Mouse (Mus musculus): ENCODE results near the gene Tnk1.

DNA sequence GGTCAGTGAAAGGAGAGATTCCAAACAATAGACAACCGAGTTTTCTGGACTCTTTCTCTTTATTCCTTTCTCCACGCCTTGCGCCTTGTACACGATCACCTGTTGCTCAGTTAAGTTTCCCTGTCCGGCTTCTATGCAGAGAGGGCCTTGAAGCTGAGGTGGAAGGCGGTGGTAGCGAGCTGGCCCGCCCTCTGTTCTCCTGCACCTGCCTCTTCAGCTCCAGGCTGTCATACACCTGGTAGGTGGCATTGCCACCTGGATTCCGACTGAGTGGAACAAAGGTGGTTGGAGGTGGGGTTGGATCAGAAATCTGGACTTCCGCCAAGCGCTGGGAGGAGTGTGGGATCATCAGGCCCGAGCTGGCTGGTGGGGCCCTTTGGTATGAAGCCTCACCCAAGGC, 42.0 kb downstream of the Tnk1 start:
- no peak for TF ChIP-seq GATA1 (IDR thresholded peaks at IDR 0.05; ENCODE audit: low read depth, low read length)
- TF ChIP-seq CTCF (IDR thresholded peaks at IDR 0.05 in 2 of 3, conservative IDR thresholded peaks at IDR 0.05 in 1 of 3; ENCODE audit: control insufficient read depth in 1 of 3, insufficient read depth in 1 of 3, low read depth in 2 of 3, low read length in 3 of 3, poor library complexity in 1 of 3, severe bottlenecking in 1 of 3) = no peak
- TF ChIP-seq ZMIZ1 (IDR thresholded peaks at IDR 0.05; ENCODE audit: low read depth, low read length) = no peak
- no peak for TF ChIP-seq MAX (IDR thresholded peaks at IDR 0.05; ENCODE audit: low read length)
- no peak for TF ChIP-seq E2F4 (IDR thresholded peaks at IDR 0.05; ENCODE audit: borderline replicate concordance, low read depth, low read length)
- no peak for TF ChIP-seq MYC (IDR thresholded peaks at IDR 0.05; ENCODE audit: low read depth, low read length)

Data from MEL (cell line).